Mouse (Mus musculus): Measurements from ENCODE around the gene Mmp25.
A peak's percentile ranks its signal among the peaks of the same experiment; 100 is the strongest.
"Not testable (repeated sequence)": the region's sequence is repeated elsewhere in the genome, so short reads cannot be mapped to it uniquely, and the experiment has no call there.

The Mmp25 gene

GRCm38 (mm10) chr17:23599605-23600063 lies 45.4 kb downstream of the Mmp25 start:
- no peak for DNase-seq

GRCm38 (mm10) chr17:23598582-23599552 lies 46.2 kb downstream of the Mmp25 start, which contains the start of gene Zfp13:
Gene Zfp13 (minus strand): TSS chr17:23599487.
- DNase-seq, result peak; percentile 90 to 94

GRCm38 (mm10) chr17:23595139-23595538 lies 49.9 kb downstream of the Mmp25 start:
- not testable (repeated sequence) for DNase-seq

GRCm38 (mm10) chr17:23592926-23593300 lies 52.2 kb downstream of the Mmp25 start:
- DNase-seq, result no peak

GRCm38 (mm10) chr17:23592208-23592925 lies 52.7 kb downstream of the Mmp25 start:
- peak; percentile 99 for DNase-seq

- DNase-seq, result no peak
Measured at GRCm38 (mm10) chr17:23587253-23587652, 57.8 kb downstream of the Mmp25 start.

- DNase-seq, result peak; percentile 69 to 80
Measured at GRCm38 (mm10) chr17:23585721-23586491, 59.2 kb downstream of the Mmp25 start.

- no peak for DNase-seq
Measured at GRCm38 (mm10) chr17:23584786-23585185, 60.3 kb downstream of the Mmp25 start.
